Mouse (Mus musculus): ENCODE data around the gene Prima1.

The Prima1 gene

GRCm38 (mm10) chr12:103154927-103155326 lies 87.0 kb downstream of the Prima1 start:
- no peak for DNase-seq (ENCODE audit: low spot score)

GRCm38 (mm10) chr12:103150247-103150646 lies 91.7 kb downstream of the Prima1 start:
- DNase-seq (ENCODE audit: low spot score): no peak
